Mouse (Mus musculus): Measurements from ENCODE around the gene Csad. TPM values are rescaled to one million over a fixed set of nuclear protein-coding genes. Genes with fewer than 3 reads are reported as not detected.

The Csad gene
- total RNA-seq, 1 experiment = 47.3 TPM

DNA sequence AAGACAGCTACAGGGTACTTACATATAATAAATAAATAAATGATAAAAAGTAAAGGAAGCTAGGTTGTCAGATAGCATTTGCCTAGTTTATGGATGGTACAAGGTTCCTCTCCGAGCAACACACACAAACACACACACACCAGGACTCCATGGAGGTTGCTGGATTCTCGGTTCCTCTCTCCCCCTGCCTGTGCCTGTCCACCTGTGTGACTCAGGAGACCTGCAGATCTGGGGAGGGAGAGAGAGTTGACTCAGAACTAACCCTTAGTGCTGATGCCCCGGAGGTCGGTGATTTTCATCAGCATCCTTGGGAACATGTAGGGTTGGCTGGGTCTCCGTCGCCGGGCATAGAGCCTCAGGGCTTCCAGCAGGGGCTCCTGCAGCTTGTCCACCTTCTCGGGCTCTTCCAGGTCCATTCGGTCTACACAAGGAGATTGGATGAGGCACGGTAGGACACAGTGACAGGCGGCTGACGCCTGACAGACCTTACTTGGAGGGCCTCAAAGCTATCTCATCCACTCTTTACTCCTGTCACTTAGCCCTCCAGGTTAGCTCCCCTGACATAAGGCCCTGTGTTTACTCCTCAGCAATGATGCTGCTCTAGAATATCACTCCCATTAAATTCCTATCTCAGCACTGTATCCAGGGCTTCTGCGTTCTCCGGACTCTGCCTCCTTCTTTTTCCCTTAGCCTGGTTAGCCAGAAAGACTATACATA, 34.2 kb upstream of the Csad start:
- H3K27ac ChIP-seq (ENCODE audit: insufficient read depth, low read depth, low read length, poor library complexity, severe bottlenecking) = peak overlapping the region; percentile 26; the same call in 1 of the 2 replicates
- H3K36me3 ChIP-seq (ENCODE audit: control insufficient read depth, insufficient read depth, low read length, poor library complexity, severe bottlenecking) = peaks cover 49% of the 10 kb centered on the region
- peak overlapping the region; percentile 60; the same call in 1 of the 2 replicates for H3K9ac ChIP-seq (ENCODE audit: insufficient read depth, low read depth, low read length, poor library complexity, severe bottlenecking)
- in situ Hi-C loops (cut with MboI; ENCODE audit: low sequenced_read_pairs in 2 of 2, unreplicated experiment in 2 of 2) = no loop called here
- no peaks in the 10 kb centered on the region for H3K9me3 ChIP-seq (ENCODE audit: control insufficient read depth, insufficient read depth, low read depth, low read length)
- peak overlapping the region in 1 of 2 experiments; percentile 44; a peak in 2 of 4 replicates for H3K4me3 ChIP-seq (ENCODE audit: insufficient read depth in 1 of 2, low read depth in 1 of 2, low read length in 2 of 2, poor library complexity in 1 of 2, severe bottlenecking in 1 of 2)
- DNase-seq (ENCODE audit: low read depth, low spot score) = no peak
- peaks cover 15 to 35% of the 10 kb centered on the region in 2 experiments for H3K4me1 ChIP-seq (ENCODE audit: control insufficient read depth in 2 of 2, insufficient read depth in 2 of 2, low read length in 2 of 2, poor library complexity in 1 of 2)
- TF ChIP-seq CHD2 (IDR thresholded peaks at IDR 0.05; ENCODE audit: low read depth, low read length) = no peak
- TF ChIP-seq ZC3H11A (IDR thresholded peaks at IDR 0.05; ENCODE audit: borderline replicate concordance, low read depth, low read length) = no peak
- no peak for TF ChIP-seq ZNF384 (IDR thresholded peaks at IDR 0.05; ENCODE audit: low read depth, low read length)
- TF ChIP-seq MAFK (IDR thresholded peaks at IDR 0.05; ENCODE audit: insufficient read depth, low read depth, low read length) = no peak
- no peak for TF ChIP-seq HCFC1 (IDR thresholded peaks at IDR 0.05; ENCODE audit: borderline replicate concordance, insufficient read depth, low read length)

GRCm38 (mm10) chr15:102235371-102236027, 31.0 kb upstream of the Csad start:
- Histone ChIP-seq H3K36me3 (ENCODE audit: control insufficient read depth, insufficient read depth, low read length, poor library complexity, severe bottlenecking) (peaks cover 39% of the 10 kb centered on the region), H3K4me1 (ENCODE audit: control insufficient read depth in 2 of 2, insufficient read depth in 2 of 2, low read length in 2 of 2, poor library complexity in 1 of 2) (peaks cover 12 to 46% of the 10 kb centered on the region in 2 experiments), H3K9ac (ENCODE audit: insufficient read depth, low read depth, low read length, poor library complexity, severe bottlenecking) (peak overlapping the region; percentile 64; the same call in 1 of the 2 replicates), H3K9me3 (ENCODE audit: control insufficient read depth, insufficient read depth, low read depth, low read length) (no peaks in the 10 kb centered on the region), H3K27ac (ENCODE audit: insufficient read depth, low read depth, low read length, poor library complexity, severe bottlenecking) (peak overlapping the region; percentile 84), H3K4me3 (ENCODE audit: insufficient read depth in 1 of 2, low read depth in 1 of 2, low read length in 2 of 2, poor library complexity in 1 of 2, severe bottlenecking in 1 of 2) (peak overlapping the region; percentile 51)
- no peak for DNase-seq (ENCODE audit: low read depth, low spot score)
- in situ Hi-C loops (cut with MboI; ENCODE audit: low sequenced_read_pairs in 2 of 2, unreplicated experiment in 2 of 2) = no loop called here
- no peak for TF ChIP-seq ZC3H11A (IDR thresholded peaks at IDR 0.05; ENCODE audit: borderline replicate concordance, low read depth, low read length)
- TF ChIP-seq MAFK (IDR thresholded peaks at IDR 0.05; ENCODE audit: insufficient read depth, low read depth, low read length) = no peak
- no peak for TF ChIP-seq ZNF384 (IDR thresholded peaks at IDR 0.05; ENCODE audit: low read depth, low read length)
- TF ChIP-seq HCFC1 (IDR thresholded peaks at IDR 0.05; ENCODE audit: borderline replicate concordance, insufficient read depth, low read length) = no peak
- no peak for TF ChIP-seq CHD2 (IDR thresholded peaks at IDR 0.05; ENCODE audit: low read depth, low read length)

- Histone ChIP-seq H3K36me3 (ENCODE audit: control insufficient read depth, insufficient read depth, low read length, poor library complexity, severe bottlenecking) (peaks cover 28% of the 10 kb centered on the region), H3K27ac (ENCODE audit: insufficient read depth, low read depth, low read length, poor library complexity, severe bottlenecking) (peak overlapping the region; percentile 84; the same call in 1 of the 2 replicates), H3K9me3 (ENCODE audit: control insufficient read depth, insufficient read depth, low read depth, low read length) (no peaks in the 10 kb centered on the region), H3K4me1 (ENCODE audit: control insufficient read depth in 2 of 2, insufficient read depth in 2 of 2, low read length in 2 of 2, poor library complexity in 1 of 2) (peaks cover 10 to 45% of the 10 kb centered on the region in 2 experiments), H3K4me3 (ENCODE audit: insufficient read depth in 1 of 2, low read depth in 1 of 2, low read length in 2 of 2, poor library complexity in 1 of 2, severe bottlenecking in 1 of 2) (no peak overlapping the region), H3K9ac (ENCODE audit: insufficient read depth, low read depth, low read length, poor library complexity, severe bottlenecking) (no peak overlapping the region)
- TF ChIP-seq CHD2 (IDR thresholded peaks at IDR 0.05; ENCODE audit: low read depth, low read length) = no peak
- TF ChIP-seq MAFK (IDR thresholded peaks at IDR 0.05; ENCODE audit: insufficient read depth, low read depth, low read length) = no peak
- no peak for TF ChIP-seq ZC3H11A (IDR thresholded peaks at IDR 0.05; ENCODE audit: borderline replicate concordance, low read depth, low read length)
- TF ChIP-seq ZNF384 (IDR thresholded peaks at IDR 0.05; ENCODE audit: low read depth, low read length) = no peak
- TF ChIP-seq HCFC1 (IDR thresholded peaks at IDR 0.05; ENCODE audit: borderline replicate concordance, insufficient read depth, low read length) = no peak
- DNase-seq (ENCODE audit: low read depth, low spot score) = no peak
- in situ Hi-C loops (cut with MboI; ENCODE audit: low sequenced_read_pairs in 2 of 2, unreplicated experiment in 2 of 2) = no loop called here
Observed at GRCm38 (mm10) chr15:102233896-102234295, 29.4 kb upstream of the Csad start.

GRCm38 (mm10) chr15:102232764-102233163, 28.2 kb upstream of the Csad start:
- in situ Hi-C loops (cut with MboI; ENCODE audit: low sequenced_read_pairs in 2 of 2, unreplicated experiment in 2 of 2) = no loop called here
- Histone ChIP-seq H3K9me3 (ENCODE audit: control insufficient read depth, insufficient read depth, low read depth, low read length) (no peaks in the 10 kb centered on the region), H3K4me1 (ENCODE audit: control insufficient read depth in 2 of 2, insufficient read depth in 2 of 2, low read length in 2 of 2, poor library complexity in 1 of 2) (peaks cover 10 to 41% of the 10 kb centered on the region in 2 experiments), H3K27ac (ENCODE audit: insufficient read depth, low read depth, low read length, poor library complexity, severe bottlenecking) (no peak overlapping the region), H3K9ac (ENCODE audit: insufficient read depth, low read depth, low read length, poor library complexity, severe bottlenecking) (no peak overlapping the region), H3K4me3 (ENCODE audit: insufficient read depth in 1 of 2, low read depth in 1 of 2, low read length in 2 of 2, poor library complexity in 1 of 2, severe bottlenecking in 1 of 2) (no peak overlapping the region), H3K36me3 (ENCODE audit: control insufficient read depth, insufficient read depth, low read length, poor library complexity, severe bottlenecking) (peaks cover 18% of the 10 kb centered on the region)
- no peak for TF ChIP-seq HCFC1 (IDR thresholded peaks at IDR 0.05; ENCODE audit: borderline replicate concordance, insufficient read depth, low read length)
- TF ChIP-seq MAFK (IDR thresholded peaks at IDR 0.05; ENCODE audit: insufficient read depth, low read depth, low read length) = no peak
- TF ChIP-seq ZNF384 (IDR thresholded peaks at IDR 0.05; ENCODE audit: low read depth, low read length) = no peak
- no peak for TF ChIP-seq ZC3H11A (IDR thresholded peaks at IDR 0.05; ENCODE audit: borderline replicate concordance, low read depth, low read length)
- TF ChIP-seq CHD2 (IDR thresholded peaks at IDR 0.05; ENCODE audit: low read depth, low read length) = no peak
- DNase-seq (ENCODE audit: low read depth, low spot score) = no peak

All from ES-E14 (cell line).